Mouse (Mus musculus): ENCODE results near the gene Slc25a18.

Slc25a18 gene

DNA sequence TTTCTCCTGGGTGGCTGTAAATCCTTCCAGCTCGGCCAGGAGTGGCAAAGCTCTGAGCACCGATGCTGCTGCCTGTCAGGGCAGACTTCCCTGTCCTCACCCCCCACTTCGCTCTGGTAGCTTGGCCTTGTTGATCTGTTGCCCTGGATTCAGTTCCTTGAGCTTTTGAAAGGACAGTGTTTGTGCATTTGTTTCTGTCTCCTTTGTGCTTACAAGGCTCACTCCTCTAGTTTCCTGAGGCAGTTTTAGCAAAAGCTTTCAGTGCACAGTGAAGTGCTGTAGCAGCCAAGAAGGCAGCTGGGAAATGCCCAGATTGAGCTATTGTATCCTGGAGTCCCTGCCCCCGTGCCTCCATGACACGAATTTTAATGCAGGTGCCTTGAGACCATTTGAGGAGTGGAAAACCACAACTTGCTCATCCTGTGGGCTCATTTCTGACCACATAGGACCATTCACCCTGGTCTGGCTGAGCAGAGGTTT is at the start of gene Slc25a18:
TSS of gene Slc25a18 (plus strand) at position 430 of the 480 bp plus-strand sequence.
- peak; percentile 11 for DNase-seq

GRCm38 (mm10) chr6:120725986-120726385 is 47.4 kb upstream of the Slc25a18 start:
- no peak for DNase-seq

GRCm38 (mm10) chr6:120736011-120736410 is 37.4 kb upstream of the Slc25a18 start:
- no peak for DNase-seq

GRCm38 (mm10) chr6:120736566-120736965 is 36.8 kb upstream of the Slc25a18 start:
- peak; percentile 14 for DNase-seq

- no peak for DNase-seq
Observed at GRCm38 (mm10) chr6:120743130-120743529, 30.2 kb upstream of the Slc25a18 start.

DNA sequence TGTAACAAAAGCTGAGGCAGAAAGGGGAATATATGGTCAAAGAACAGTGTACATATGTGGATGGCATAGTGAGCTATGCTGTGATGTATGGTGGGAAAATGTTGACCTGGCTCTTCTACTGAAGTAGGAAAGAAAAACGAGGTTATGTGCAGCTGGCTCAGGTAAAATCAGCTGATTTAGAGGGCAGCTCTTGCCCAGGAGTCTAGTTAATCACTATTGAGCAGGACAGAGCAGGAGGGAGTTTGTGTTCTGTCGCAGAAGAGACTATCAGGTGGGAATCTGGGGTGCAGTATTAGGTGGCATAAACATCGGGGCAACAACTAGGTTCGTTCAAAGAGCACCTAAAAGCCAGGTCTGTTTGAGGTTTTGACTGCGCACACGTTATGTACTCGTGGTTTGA is 29.1 kb upstream of the Slc25a18 start:
- DNase-seq = no peak

DNA sequence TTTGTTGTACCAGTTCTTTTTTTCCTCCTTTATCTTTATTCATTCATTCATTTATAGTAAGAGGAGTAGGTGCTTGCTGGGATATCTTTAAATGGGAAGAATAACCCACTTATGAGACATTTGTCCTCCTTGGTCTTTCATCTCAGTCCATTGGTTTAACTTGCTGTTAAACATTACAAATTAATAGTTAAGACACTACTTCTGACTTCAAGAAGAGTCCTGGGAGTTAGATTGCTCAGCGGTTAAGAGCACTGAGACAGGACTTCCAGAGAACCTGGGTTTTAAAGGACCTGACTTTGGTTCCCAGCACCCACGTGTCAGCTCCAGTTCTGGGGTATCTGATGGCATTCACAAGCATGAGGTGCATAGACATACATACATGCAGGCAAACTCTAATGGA is 27.0 kb upstream of the Slc25a18 start:
- no peak for DNase-seq

DNA sequence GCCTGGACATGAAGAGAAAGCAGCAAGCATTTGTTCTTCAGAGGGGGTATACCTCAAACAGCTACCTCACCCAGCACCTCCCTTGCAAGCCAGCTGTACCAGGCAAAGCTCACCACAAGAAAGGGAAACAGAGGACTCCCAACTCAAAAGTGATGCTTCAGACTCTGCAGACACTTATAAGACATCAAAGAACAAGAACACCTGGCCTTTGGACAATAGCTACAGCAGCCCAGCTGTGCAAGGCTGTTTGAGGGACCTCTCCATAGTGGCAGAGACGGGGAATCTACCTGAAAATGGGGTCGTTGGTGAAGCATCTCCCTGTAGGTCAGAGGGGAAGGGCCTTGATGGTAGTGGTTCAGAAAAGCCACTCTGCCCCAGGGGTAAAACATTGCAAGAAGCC is 12.2 kb upstream of the Slc25a18 start:
- no peak for DNase-seq

DNA sequence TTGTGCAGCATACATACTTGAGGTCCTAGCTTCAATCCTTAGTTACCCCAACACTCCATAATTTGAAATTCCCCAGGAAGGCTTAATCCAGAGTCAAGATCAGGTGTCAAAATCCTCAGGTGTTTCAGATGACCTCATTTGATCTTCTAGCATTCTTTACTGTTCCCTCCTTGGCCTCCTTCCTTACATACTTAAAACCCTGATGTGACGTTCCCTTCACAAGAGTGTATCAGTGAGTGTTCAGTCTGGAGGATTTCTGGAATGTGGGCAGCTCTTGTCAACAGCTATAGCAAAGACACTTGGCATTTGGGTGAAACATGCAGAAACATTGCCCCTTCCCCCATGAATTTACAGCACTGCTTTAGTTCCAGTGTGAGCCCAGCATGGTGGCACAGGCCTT is 3.4 kb upstream of the Slc25a18 start:
- DNase-seq = no peak

GRCm38 (mm10) chr6:120771366-120771765 is 2.0 kb upstream of the Slc25a18 start:
- DNase-seq = no peak

GRCm38 (mm10) chr6:120772025-120772424 is 1.4 kb upstream of the Slc25a18 start:
- peak; percentile 19 for DNase-seq

DNA sequence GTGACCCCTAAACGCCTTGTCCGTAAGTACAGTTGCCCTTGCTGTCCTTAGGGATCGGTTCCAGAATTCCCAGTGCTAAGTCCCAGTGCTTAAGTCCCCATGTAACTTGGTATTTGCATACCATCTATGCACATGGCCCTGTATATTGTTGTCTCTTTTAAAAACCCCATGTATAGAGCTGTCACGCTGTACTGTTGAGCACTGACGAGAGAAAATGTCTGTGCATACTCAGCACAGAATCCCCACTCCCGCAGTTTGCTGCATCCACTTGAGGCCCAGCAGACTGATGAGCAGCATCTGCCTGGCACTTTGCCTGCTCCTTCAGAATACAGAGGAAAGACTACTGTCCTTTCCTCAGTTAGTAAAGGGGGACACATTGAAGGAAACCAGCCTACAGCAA is 385 bp downstream of the Slc25a18 start:
- DNase-seq = no peak

DNA sequence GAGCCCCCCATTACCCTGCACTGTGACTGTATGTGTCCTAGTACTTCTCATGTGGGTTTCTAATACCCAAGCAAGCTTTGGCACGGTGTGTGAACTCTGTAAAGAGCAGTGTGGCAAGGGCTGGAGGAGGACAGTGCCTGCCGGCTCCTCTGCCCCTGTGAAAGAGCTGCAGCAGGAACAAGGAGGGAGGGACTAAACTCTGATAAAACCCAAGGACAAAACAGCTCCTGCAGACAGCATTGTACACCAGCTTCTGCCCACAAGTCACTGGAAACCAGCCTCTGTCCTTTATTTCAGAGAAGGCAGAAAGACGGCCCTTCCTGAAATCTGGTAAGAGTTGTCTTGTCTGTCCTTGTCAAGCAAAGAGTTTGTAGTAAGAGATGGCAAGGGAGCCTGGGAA is 2.9 kb downstream of the Slc25a18 start:
- no peak for DNase-seq

GRCm38 (mm10) chr6:120777533-120777932 is 4.2 kb downstream of the Slc25a18 start:
- no peak for DNase-seq

GRCm38 (mm10) chr6:120778226-120778625 is 4.8 kb downstream of the Slc25a18 start:
- no peak for DNase-seq

DNA sequence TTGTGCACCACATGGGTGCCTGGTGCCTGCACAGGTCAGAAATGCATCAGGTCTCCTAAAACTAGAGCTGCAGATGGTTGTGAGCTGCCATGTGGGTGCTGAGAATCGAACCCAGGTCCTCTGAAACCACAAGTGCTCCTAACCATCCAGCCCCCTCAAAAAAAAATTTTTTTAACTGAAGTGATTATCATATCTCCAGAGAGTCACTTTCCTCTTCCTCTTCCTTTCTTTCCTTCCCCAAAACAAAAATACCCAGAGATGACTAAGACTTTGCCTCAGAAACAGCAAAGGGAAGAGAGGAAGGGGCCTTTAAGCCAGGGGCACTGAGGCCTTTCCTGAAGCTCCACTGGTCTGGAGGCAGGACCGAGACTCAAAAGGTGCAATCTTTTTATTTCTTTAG is 9.6 kb downstream of the Slc25a18 start:
- no peak for DNase-seq

DNA sequence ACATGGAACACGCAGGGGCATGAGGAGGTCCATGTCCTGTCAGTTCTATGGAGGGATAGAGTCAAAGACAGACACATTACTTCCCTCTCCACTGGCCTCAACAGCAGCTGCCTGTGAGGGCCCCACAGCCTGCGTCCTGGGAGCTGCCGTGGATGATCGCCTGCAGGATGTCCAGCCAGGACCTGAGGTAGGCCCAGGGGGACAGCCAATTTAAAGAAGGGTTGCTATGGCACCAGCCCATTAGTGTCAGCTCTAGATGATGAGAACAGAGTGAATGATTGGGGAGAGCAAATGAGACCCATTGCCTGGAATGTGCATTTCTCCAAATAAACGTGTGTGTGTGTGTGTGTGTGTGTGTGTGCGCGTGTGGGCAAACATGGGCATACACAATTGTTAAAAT is 11.0 kb downstream of the Slc25a18 start:
- no peak for DNase-seq

DNA sequence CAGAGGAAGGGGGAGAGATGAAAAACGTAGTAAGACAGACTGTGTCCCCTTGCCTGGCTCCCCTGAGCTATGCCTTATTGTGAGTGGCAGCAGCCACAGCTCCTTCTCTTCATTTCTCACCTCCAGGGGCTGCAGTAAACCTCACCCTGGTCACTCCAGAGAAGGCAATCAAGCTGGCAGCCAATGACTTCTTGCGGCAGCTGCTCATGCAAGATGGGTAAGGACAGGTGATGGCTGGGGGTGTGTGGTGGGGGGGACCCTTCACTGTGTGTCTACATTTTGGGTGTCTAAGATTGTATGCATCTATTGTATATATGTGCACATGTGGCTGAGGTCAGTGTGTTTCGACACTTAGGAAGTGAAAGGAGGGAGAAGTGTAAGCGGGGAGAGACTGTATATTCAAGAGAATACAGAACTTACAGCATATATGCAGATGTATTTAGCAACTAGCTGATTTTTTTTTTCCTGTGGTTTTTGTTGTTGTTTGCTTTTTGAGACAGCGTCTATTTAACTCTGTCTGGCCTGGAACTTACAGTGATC is 14.8 kb downstream of the Slc25a18 start:
- no peak for DNase-seq

DNA sequence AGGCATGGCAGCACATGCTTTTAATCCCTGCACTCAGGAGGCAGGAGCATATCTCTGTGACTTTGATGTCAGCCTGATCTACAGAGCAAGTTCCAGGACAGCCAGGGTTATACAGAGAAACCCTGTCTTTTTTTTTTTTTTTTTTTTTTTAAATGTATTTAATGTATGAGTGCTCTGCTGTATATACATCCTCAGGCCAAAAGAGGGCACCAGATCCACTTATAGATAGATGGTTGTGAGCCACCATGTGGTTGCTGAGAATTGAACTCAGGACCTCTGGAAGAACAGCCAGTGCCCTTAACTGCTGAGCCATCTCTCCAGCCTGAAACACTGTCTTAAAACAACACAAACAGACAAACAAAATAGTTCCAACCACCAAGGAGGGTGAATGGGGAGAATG is 15.5 kb downstream of the Slc25a18 start:
- DNase-seq = no peak

DNA sequence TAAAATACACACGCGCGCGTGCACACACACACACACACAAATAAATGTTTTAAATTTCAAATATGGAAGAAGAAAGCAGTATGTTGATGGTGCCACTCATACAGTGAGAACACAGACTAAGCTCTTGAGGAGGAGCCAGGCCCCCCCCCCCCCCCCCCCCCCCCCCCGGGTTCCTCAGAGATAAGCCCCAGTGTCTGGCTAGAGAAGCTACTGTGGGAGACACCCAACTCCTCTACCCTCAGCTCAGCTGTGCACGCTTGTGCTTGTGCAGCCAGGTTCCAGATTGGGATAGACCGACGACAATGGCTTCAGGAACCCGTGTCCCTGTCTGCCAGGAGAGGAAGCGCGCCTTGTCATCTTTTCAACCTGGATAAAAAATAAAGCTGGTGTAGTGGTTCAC is 16.8 kb downstream of the Slc25a18 start:
- DNase-seq = no peak

- DNase-seq = no peak
Observed at GRCm38 (mm10) chr6:120790717-120791116, 17.3 kb downstream of the Slc25a18 start.

GRCm38 (mm10) chr6:120792947-120793346 is 19.6 kb downstream of the Slc25a18 start:
- DNase-seq = no peak

DNA sequence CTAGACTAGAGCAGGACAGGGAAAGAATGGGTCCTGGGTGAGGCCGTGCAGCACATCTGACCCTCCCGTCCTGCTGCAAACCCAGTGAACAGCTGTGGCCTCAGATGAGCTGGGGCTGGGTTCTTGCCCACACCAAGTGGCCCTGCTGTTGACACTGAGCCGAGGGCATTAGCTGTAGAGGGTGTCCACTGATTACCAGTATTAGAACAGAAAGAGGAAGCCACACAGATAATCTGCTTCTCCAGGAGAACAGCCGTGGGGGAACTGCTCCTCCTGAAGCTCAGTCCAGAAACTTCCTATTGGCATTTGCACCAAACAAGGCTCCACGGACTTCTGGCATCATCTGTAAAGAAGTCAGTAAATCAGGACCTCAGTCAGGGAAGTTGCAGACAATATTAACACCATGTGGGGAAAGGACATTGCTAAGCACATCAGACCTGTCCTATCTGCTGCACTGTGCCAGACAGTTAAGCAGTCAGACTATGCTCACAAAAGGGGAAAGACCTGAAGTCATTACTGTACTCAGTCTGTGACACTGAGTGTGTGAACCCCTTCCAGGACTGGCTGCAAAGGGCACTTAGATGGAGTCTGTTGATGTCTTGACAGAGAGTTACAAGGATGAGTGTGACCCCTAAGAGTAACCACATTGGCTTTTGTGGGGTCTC is 22.2 kb downstream of the Slc25a18 start:
- DNase-seq = no peak

GRCm38 (mm10) chr6:120796111-120796510 is 22.7 kb downstream of the Slc25a18 start:
- no peak for DNase-seq

GRCm38 (mm10) chr6:120798019-120798418 is 24.6 kb downstream of the Slc25a18 start:
- no peak for DNase-seq

Data from lung, postnatal 14 days (tissue).